Mouse (Mus musculus): ENCODE results near the gene Inhbc.

DNA sequence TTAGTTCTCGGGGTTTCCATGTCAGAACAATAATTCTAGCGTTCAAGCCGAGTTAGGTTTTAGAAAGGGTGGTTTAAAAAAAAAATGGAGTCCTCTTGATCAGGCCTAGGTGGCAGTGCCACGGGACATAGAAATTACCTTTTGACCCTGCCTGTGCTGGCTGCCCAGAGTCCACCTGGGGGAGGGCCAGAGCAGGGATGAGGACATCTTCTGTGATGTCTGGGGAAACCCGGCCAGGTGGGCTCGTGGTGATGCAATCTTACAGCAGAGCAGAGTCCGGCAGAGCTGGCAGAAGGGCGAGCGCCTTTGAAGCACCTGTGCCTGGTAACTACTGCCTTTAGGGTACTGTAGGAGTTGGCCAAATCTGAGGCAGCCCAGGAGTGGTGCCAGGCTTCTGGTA is 18.0 kb downstream of the Inhbc start:
- TF ChIP-seq EP300 (IDR thresholded peaks at IDR 0.05; ENCODE audit: insufficient read depth, low read depth, low read length) (no peak), CTCF (IDR thresholded peaks at IDR 0.05) (no peak)
